ENCODE assay signal across 8 mouse cellular contexts in genomic region chr2:29826318-29826925, GRCm38 (mm10). TPM values are rescaled to one million over a fixed set of nuclear protein-coding genes. Genes with fewer than 3 reads are reported as not detected.
DNase-seq lines count a peak whose midpoint lies in the region; ATAC-seq and TF ChIP-seq lines count a peak whose summit lies in the region.

No protein-coding gene starts in this region.

- H3K36me3 ChIP-seq in lung, embryonic 14.5 days (ENCODE audit: insufficient read depth) = no peaks in the 10 kb centered on the region
- H3K36me3 ChIP-seq in embryonic facial prominence, embryonic 14.5 days (ENCODE audit: control insufficient read depth, insufficient read depth, low read length) = 0 out of 2 replicates have a peak, but pooled peaks cover 4% of the 10 kb centered on the region
- peaks cover 2% of the 10 kb centered on the region; the same call in 1 of the 2 replicates for H3K36me3 ChIP-seq in limb, embryonic 11.5 days (ENCODE audit: control insufficient read depth, insufficient read depth, low read length)
- 0 out of 2 replicates have a peak, but pooled peaks cover 3% of the 10 kb centered on the region for H3K36me3 ChIP-seq in neural tube, embryonic 15.5 days

- DNase-seq in lung, embryonic 14.5 days = peak; percentile 64
- no peak for DNase-seq in lung, adult 18-20 months
- DNase-seq in embryonic facial prominence, embryonic 14.5 days (ENCODE audit: low spot score) = peak; percentile 19
- no peak for DNase-seq in limb, embryonic 11.5 days (ENCODE audit: low spot score)
- no peak for DNase-seq in Muller cell, postnatal 12 days (ENCODE audit: inconsistent ontology term)
- DNase-seq in thymus, postnatal 14 days = no peak
- no peak for DNase-seq in frontal cortex, postnatal 36 days (ENCODE audit: low spot score in 2 of 2)

- TF ChIP-seq CTCF in lung, embryonic 14.5 days (IDR thresholded peaks at IDR 0.05; ENCODE audit: low read depth) = no peak

- no peaks in the 10 kb centered on the region for H3K9me3 ChIP-seq in lung, embryonic 14.5 days (ENCODE audit: low read depth, low read length)
- H3K9me3 ChIP-seq in embryonic facial prominence, embryonic 14.5 days (ENCODE audit: control insufficient read depth, low read length) = no peaks in the 10 kb centered on the region
- H3K9me3 ChIP-seq in limb, embryonic 11.5 days (ENCODE audit: control insufficient read depth, low read length) = no peaks in the 10 kb centered on the region
- H3K9me3 ChIP-seq in neural tube, embryonic 15.5 days (replicated peaks) = no peaks in the 10 kb centered on the region

- H3K27ac ChIP-seq in lung, embryonic 14.5 days (ENCODE audit: low read depth) = peak overlapping the region; percentile 96
- peak overlapping the region; percentile 93 for H3K27ac ChIP-seq in embryonic facial prominence, embryonic 14.5 days (replicated peaks; ENCODE audit: low read depth, low read length)
- H3K27ac ChIP-seq in limb, embryonic 11.5 days (replicated peaks; ENCODE audit: low read depth, low read length) = peak overlapping the region; percentile 68
- H3K27ac ChIP-seq in neural tube, embryonic 15.5 days (replicated peaks) = peak overlapping the region; percentile 96

- ATAC-seq in lung, embryonic 14.5 days (ENCODE audit: insufficient read depth) = peak; percentile 12; the same call in 1 of the 2 replicates
- ATAC-seq in embryonic facial prominence, embryonic 14.5 days (ENCODE audit: low read depth) = no peak
- no peak for ATAC-seq in limb, embryonic 11.5 days (ENCODE audit: insufficient number of reproducible peaks, low FRiP score, low TSS enrichment, low read depth)
- peak; percentile 60 for ATAC-seq in neural tube, embryonic 15.5 days (ENCODE audit: low FRiP score)

- peaks cover 5% of the 10 kb centered on the region for H3K4me1 ChIP-seq in lung, embryonic 14.5 days (ENCODE audit: insufficient read depth)
- peaks cover 13% of the 10 kb centered on the region for H3K4me1 ChIP-seq in embryonic facial prominence, embryonic 14.5 days (ENCODE audit: control insufficient read depth, insufficient read depth, low read length)
- H3K4me1 ChIP-seq in limb, embryonic 11.5 days (ENCODE audit: control insufficient read depth, insufficient read depth, low read length) = peaks cover 3% of the 10 kb centered on the region; the same call in 1 of the 2 replicates
- peaks cover 19% of the 10 kb centered on the region for H3K4me1 ChIP-seq in neural tube, embryonic 15.5 days

- H3K4me3 ChIP-seq in lung, embryonic 14.5 days (ENCODE audit: low read depth, low read length) = peak overlapping the region; percentile 89
- H3K4me3 ChIP-seq in embryonic facial prominence, embryonic 14.5 days (ENCODE audit: low read depth, low read length) = peak overlapping the region; percentile 93
- H3K4me3 ChIP-seq in limb, embryonic 11.5 days (ENCODE audit: low read depth, low read length) = peak overlapping the region; percentile 86
- peak overlapping the region; percentile 78 for H3K4me3 ChIP-seq in neural tube, embryonic 15.5 days (replicated peaks)

- peak overlapping the region; percentile 73 for H3K9ac ChIP-seq in lung, embryonic 14.5 days
- peak overlapping the region; percentile 73 for H3K9ac ChIP-seq in embryonic facial prominence, embryonic 14.5 days (ENCODE audit: low read depth, low read length)
- peak overlapping the region; percentile 77 for H3K9ac ChIP-seq in limb, embryonic 11.5 days (ENCODE audit: low read length)
- H3K9ac ChIP-seq in neural tube, embryonic 15.5 days (replicated peaks) = peak overlapping the region; percentile 81

- peak overlapping the region; percentile 74 for H3K4me2 ChIP-seq in lung, embryonic 14.5 days
- H3K4me2 ChIP-seq in embryonic facial prominence, embryonic 14.5 days (ENCODE audit: low read depth, low read length) = peak overlapping the region; percentile 81
- peak overlapping the region; percentile 74 for H3K4me2 ChIP-seq in limb, embryonic 11.5 days (ENCODE audit: low read depth, severe bottlenecking)
- peak overlapping the region; percentile 67 for H3K4me2 ChIP-seq in neural tube, embryonic 15.5 days

- no peaks in the 10 kb centered on the region for H3K27me3 ChIP-seq in lung, embryonic 14.5 days (ENCODE audit: insufficient read depth, low read length)
- H3K27me3 ChIP-seq in embryonic facial prominence, embryonic 14.5 days (replicated peaks; ENCODE audit: control insufficient read depth, insufficient read depth, low read length) = no peaks in the 10 kb centered on the region
- H3K27me3 ChIP-seq in limb, embryonic 11.5 days (ENCODE audit: control insufficient read depth, insufficient read depth, low read length) = no peaks in the 10 kb centered on the region
- H3K27me3 ChIP-seq in neural tube, embryonic 15.5 days (replicated peaks) = no peaks in the 10 kb centered on the region

- 7% methylated on average over 11 of the region's 11 CpGs for WGBS in lung, embryonic 14.5 days
- WGBS in embryonic facial prominence, embryonic 14.5 days = 13% methylated on average over 11 of the region's 11 CpGs
- WGBS in limb, embryonic 11.5 days = 12% methylated on average over 11 of the region's 11 CpGs
- 7% methylated on average over 11 of the region's 11 CpGs for WGBS in neural tube, embryonic 15.5 days

RNA-seq across cellular contexts. Expression of gene Urm1, which starts 6.5 kb away (rescaled TPM):
- polyA plus RNA-seq in lung, embryonic 14.5 days (2014; fragmentation: Nextera tagmentation; extraction: Ambion mirVana) = 20.5 and 27.0 TPM in 2 replicates
- 20.3 and 21.6 TPM in 2 replicates for polyA plus RNA-seq in embryonic facial prominence, embryonic 14.5 days (2014; fragmentation: Nextera tagmentation; extraction: Ambion mirVana)
- polyA plus RNA-seq in limb, embryonic 11.5 days (2014; fragmentation: Nextera tagmentation; extraction: Ambion mirVana) = 19.5 and 26.0 TPM in 2 replicates
- 27.7 and 28.3 TPM in 2 replicates for polyA plus RNA-seq in neural tube, embryonic 15.5 days (2015; fragmentation: Nextera tagmentation; extraction: Ambion mirVana)

RNA-seq across cellular contexts. Expression of gene Slc27a4, which starts 24.0 kb away (rescaled TPM):
- 11.7 and 12.0 TPM in 2 replicates for polyA plus RNA-seq in lung, embryonic 14.5 days (2014; fragmentation: Nextera tagmentation; extraction: Ambion mirVana)
- 15.0 and 15.7 TPM in 2 replicates for polyA plus RNA-seq in embryonic facial prominence, embryonic 14.5 days (2014; fragmentation: Nextera tagmentation; extraction: Ambion mirVana)
- polyA plus RNA-seq in limb, embryonic 11.5 days (2014; fragmentation: Nextera tagmentation; extraction: Ambion mirVana) = 9.0 and 11.6 TPM in 2 replicates
- 43.0 and 48.9 TPM in 2 replicates for polyA plus RNA-seq in neural tube, embryonic 15.5 days (2015; fragmentation: Nextera tagmentation; extraction: Ambion mirVana)

RNA-seq across cellular contexts. Expression of gene Trub2, which starts 38.1 kb away (rescaled TPM):
- 30.9 and 32.6 TPM in 2 replicates for polyA plus RNA-seq in lung, embryonic 14.5 days (2014; fragmentation: Nextera tagmentation; extraction: Ambion mirVana)
- 20.4 and 24.4 TPM in 2 replicates for polyA plus RNA-seq in embryonic facial prominence, embryonic 14.5 days (2014; fragmentation: Nextera tagmentation; extraction: Ambion mirVana)
- polyA plus RNA-seq in limb, embryonic 11.5 days (2014; fragmentation: Nextera tagmentation; extraction: Ambion mirVana) = 32.2 and 36.1 TPM in 2 replicates
- 33.2 and 35.5 TPM in 2 replicates for polyA plus RNA-seq in neural tube, embryonic 15.5 days (2015; fragmentation: Nextera tagmentation; extraction: Ambion mirVana)

RNA-seq across cellular contexts. Expression of gene Coq4, which starts 39.1 kb away (rescaled TPM):
- 34.1 and 37.5 TPM in 2 replicates for polyA plus RNA-seq in lung, embryonic 14.5 days (2014; fragmentation: Nextera tagmentation; extraction: Ambion mirVana)
- polyA plus RNA-seq in embryonic facial prominence, embryonic 14.5 days (2014; fragmentation: Nextera tagmentation; extraction: Ambion mirVana) = 26.3 and 29.4 TPM in 2 replicates
- polyA plus RNA-seq in limb, embryonic 11.5 days (2014; fragmentation: Nextera tagmentation; extraction: Ambion mirVana) = 42.7 and 45.4 TPM in 2 replicates
- 41.2 and 44.7 TPM in 2 replicates for polyA plus RNA-seq in neural tube, embryonic 15.5 days (2015; fragmentation: Nextera tagmentation; extraction: Ambion mirVana)

RNA-seq across cellular contexts. Expression of gene Cercam, which starts 42.5 kb away (rescaled TPM):
- 11.0 and 12.0 TPM in 2 replicates for polyA plus RNA-seq in lung, embryonic 14.5 days (2014; fragmentation: Nextera tagmentation; extraction: Ambion mirVana)
- 29.2 and 32.8 TPM in 2 replicates for polyA plus RNA-seq in embryonic facial prominence, embryonic 14.5 days (2014; fragmentation: Nextera tagmentation; extraction: Ambion mirVana)
- polyA plus RNA-seq in limb, embryonic 11.5 days (2014; fragmentation: Nextera tagmentation; extraction: Ambion mirVana) = 8.4 and 8.7 TPM in 2 replicates
- polyA plus RNA-seq in neural tube, embryonic 15.5 days (2015; fragmentation: Nextera tagmentation; extraction: Ambion mirVana) = 25.8 and 27.4 TPM in 2 replicates

Comparison
In these comparisons a context has a peak if more than half of its experiments do, and no peak if none do; other contexts are left out.
1. DNase-seq: peak in lung, embryonic 14.5 days (single experiment) and embryonic facial prominence, embryonic 14.5 days (single experiment); none in lung, adult 18-20 months (0 of 2), limb, embryonic 11.5 days (single experiment), Muller cell, postnatal 12 days (single experiment), thymus, postnatal 14 days (single experiment) and frontal cortex, postnatal 36 days (0 of 2).
2. ATAC-seq: peak in lung, embryonic 14.5 days (single experiment) and neural tube, embryonic 15.5 days (single experiment); none in embryonic facial prominence, embryonic 14.5 days (single experiment) and limb, embryonic 11.5 days (single experiment).
3. Peak in every context shown above with its lines, with median percentiles within 50 percentile points of each other: H3K27ac ChIP-seq, H3K4me2 ChIP-seq, H3K4me3 ChIP-seq and H3K9ac ChIP-seq.